Mouse (Mus musculus): ENCODE measurements at regions not wholly inside any gene's neighbourhood (a gene's known extent, or its start where the extent isn't known, plus 50 kb on each side); places are given as distances from the start of the nearest gene placed in this dataset.

DNA sequence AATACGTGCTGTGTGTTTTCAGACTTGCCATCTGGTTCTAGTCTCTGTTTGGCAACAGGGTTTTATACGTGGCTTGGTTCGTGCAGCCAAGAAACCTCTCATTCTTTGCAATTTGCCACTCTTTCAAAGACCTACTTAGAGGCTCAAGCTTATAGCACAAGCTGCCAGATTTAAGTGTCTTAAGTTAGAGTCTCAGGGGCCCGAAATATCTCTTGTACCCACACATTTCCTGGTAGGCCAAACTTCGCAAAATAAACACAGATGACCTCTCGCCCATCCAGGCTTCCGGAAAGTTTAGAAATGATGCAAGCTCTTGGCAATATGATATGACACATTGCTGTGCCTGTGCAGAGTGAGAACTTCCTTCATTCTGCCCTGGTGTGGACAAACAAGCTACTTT lies 54.8 kb upstream of the Fndc3b start:
- H3K4me1 ChIP-seq = peaks cover 6% of the 10 kb centered on the region; the same call in 1 of the 2 replicates
- 0 out of 2 replicates have a peak overlapping the region, but pooled peaks have one; percentile 11 for H3K27ac ChIP-seq
- no peaks in the 10 kb centered on the region for H3K27me3 ChIP-seq (ENCODE audit: insufficient read depth, poor library complexity, severe bottlenecking)
- 67% methylated on average over 7 of the region's 7 CpGs for WGBS
- H3K9me3 ChIP-seq = no peaks in the 10 kb centered on the region
- DNase-seq (ENCODE audit: low spot score) = no peak
- no peak overlapping the region for H3K4me3 ChIP-seq
- H3K36me3 ChIP-seq = no peaks in the 10 kb centered on the region

DNA sequence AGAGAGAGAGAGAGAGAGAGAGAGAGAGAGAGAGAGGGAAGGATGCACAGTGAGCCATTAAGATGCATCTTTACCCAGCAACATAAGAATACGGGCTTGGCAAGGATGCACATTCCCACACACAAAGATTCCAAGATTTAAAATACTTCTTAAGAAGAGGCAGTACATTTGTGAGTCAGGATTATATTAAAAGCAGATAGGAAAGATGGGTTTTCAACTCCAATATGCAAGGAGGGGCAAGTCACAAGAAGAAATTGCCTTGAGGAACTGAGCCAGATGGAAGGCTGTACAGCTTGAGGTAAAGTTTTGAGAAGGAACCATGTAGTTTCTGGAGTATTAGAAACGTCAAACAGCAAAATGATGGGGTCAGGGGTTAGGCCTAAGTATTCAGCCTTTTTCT lies 53.4 kb upstream of the Fndc3b start:
- Histone ChIP-seq H3K36me3 (no peaks in the 10 kb centered on the region), H3K9me3 (no peaks in the 10 kb centered on the region), H3K27me3 (ENCODE audit: insufficient read depth, poor library complexity, severe bottlenecking) (no peaks in the 10 kb centered on the region), H3K4me1 (peaks cover 6% of the 10 kb centered on the region; the same call in 1 of the 2 replicates), H3K27ac (no peak overlapping the region), H3K4me3 (no peak overlapping the region)
- WGBS = 77% methylated on average over 2 of the region's 2 CpGs
- no peak for DNase-seq (ENCODE audit: low spot score)

DNA sequence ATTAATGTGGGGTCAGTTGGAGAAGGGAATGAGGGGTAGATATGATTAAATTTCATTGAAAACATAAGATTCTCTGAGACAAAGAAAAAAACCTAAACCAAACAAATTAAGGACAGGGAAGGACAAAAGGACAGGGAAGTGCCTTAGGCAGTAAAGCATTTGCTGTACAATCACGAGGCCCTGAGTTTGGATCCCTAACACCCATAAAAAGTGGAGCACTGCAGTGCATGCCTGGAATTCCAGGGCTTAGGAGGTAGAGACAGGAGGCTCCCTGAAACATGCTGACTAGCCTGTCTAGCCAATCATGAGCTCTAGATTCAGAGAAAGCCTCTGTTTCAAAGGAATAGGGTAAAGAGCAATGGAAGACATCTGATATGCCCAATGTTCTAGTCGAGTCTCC lies 49.9 kb upstream of the Fndc3b start:
- 60% methylated on average over 2 of the region's 2 CpGs for WGBS
- Histone ChIP-seq H3K27me3 (ENCODE audit: insufficient read depth, poor library complexity, severe bottlenecking) (no peaks in the 10 kb centered on the region), H3K4me3 (no peak overlapping the region), H3K36me3 (no peaks in the 10 kb centered on the region), H3K27ac (no peak overlapping the region), H3K4me1 (no peaks in the 10 kb centered on the region), H3K9me3 (no peaks in the 10 kb centered on the region)
- DNase-seq (ENCODE audit: low spot score) = no peak

Data from heart, embryonic 10.5 days (tissue).